Mouse (Mus musculus) gonadal fat pad, adult 2 months (tissue): ENCODE measurements around the gene Atp11b. TPM values are rescaled to one million over a fixed set of nuclear protein-coding genes. Genes with fewer than 3 reads are reported as not detected.

Experiments
- DNase-seq: peaks from one replicate; pipeline ENCODE4 v3.0.0-alpha.2; 2012; ENCODE audit warnings: low read depth
- polyA plus RNA-seq: library from polyadenylated mRNA; depleted of rRNA; stranded (reverse); fragments of >200 nt; gene quantifications from 2 replicates; pipeline ENCODE4 v1.2.3, GENCODE M21; 2012; rRNA removed

The Atp11b gene
- polyA plus RNA-seq, 1 experiment, result 30.6 TPM

DNA sequence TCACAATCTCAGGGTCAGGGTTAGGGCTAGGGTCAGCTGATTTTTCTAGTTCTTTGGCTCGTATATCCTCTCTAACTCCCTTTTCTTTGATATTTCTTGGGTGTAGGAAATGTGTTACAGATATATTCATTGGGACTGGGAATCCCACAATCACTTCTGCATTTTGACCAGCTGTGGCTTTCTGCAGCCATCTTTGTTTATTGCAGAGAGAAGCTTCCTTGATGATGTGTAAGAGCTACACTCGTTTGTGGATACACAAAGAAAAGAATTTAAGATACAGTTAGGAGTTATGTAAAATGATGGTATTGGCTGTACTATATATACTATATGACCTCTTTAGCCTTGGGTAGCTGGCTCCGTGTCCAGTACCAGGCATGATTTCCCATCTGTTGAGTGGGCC lies 25.8 kb downstream of the Atp11b start:
- no peak for DNase-seq

DNA sequence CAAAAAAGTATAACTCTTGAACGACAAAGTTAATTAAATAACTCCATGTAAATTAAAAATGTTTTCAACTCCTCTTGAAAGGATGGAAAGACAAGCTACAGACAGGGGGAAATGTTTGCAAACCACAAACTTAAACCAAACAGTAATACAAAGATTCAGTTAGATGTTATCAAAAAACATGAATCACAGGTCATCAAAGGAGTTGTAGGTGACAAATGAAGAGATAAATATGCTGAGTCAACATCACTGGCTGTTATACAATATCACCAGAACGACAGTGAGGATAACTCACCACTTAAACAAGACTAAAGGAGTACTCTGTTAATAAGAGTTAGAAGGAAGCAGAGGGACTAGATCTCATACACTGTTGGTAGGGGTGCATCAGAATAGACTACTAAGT lies 48.1 kb downstream of the Atp11b start:
- no peak for DNase-seq

DNA sequence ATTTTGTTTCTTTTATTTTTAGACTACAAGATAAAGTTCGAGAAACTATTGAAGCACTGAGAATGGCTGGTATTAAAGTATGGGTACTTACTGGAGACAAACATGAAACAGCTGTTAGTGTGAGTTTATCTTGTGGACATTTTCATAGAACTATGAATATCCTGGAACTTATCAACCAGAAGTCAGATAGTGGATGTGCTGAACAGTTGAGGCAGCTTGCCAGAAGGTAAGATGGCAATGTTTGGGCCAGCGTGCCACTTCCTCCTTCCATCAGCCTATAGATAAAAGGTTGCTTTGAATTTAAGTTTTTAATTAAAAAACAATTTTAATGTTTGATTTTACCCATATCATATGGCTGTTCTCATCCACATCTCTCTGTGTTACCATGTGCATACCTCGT lies 66.0 kb downstream of the Atp11b start:
- no peak for DNase-seq

DNA sequence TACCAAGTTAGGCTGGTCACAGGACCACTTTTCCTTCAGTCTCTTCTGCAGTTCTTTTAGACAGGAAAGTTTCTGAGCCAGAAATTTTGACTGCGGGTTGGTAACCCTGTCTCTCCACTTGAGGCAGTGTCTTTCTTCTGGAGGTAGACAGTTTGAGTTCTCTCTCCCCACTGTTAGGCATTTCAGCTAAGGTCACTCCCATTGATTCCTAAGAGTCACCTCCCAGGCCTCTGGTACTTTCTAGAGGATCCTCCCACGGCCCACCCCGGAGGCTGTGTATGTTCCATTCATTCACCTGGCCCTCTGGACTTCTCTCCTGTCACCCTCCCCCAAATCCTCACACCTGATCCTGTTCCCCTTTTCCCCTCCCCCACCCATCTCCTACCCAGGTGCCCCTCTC lies 68.1 kb downstream of the Atp11b start:
- no peak for DNase-seq

DNA sequence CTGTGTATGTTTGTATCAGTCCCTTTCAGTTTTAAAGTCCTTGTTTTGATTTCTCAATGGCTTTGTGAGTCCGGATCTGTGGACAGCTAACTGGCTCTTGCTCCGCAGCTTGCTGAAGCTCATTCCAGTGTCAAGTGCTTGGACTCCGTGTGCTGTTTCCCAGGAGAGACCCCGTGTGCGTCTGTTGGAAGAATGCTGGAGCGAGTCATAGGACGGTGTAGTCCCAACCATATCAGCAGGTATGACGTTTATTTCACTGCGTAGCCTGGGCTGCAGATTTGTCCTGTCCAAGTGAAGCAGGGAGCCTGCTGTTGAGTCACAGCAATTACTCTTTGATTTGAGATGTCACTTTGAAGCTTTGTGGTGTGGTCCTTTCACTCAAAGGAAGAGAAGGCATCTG lies 95.4 kb downstream of the Atp11b start:
- DNase-seq, result no peak

DNA sequence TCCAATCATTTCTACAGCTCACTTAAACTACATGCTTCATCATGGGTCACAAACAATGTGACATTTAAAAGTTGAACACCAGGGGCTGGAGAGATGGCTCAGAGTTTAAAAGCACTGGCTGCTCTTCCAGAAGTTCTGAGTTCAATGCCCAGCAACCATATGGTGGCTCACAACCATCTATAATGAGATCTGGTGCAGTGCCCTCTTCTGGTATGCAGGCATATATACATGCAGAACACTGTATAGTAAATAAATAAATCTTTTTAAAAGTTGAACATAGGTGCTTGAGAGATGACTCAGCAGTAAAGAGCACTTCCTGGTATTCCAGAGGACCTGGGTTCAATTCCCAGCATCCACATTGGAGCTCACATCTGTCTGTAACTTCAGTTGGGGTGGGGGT lies 129.4 kb downstream of the Atp11b start:
- DNase-seq, result no peak

DNA sequence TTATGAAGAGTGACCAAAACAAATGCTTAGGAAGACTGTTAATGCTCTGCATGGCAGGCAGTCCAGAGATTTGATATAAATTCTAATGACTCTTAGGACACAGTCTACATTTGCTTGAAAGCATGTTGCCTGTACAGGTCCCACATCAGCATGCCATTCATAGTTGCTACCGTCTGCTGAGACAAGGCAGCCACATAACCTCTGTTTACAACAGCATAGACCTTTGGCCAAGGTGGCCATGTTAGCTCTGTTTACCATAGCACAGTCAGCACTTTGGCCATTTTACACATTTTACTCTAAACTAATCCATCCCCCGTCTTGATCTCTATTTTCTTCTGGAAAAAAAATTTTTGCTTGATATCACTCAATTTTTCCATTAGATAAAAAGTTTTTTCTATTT lies 135.6 kb downstream of the Atp11b start:
- DNase-seq, result no peak

DNA sequence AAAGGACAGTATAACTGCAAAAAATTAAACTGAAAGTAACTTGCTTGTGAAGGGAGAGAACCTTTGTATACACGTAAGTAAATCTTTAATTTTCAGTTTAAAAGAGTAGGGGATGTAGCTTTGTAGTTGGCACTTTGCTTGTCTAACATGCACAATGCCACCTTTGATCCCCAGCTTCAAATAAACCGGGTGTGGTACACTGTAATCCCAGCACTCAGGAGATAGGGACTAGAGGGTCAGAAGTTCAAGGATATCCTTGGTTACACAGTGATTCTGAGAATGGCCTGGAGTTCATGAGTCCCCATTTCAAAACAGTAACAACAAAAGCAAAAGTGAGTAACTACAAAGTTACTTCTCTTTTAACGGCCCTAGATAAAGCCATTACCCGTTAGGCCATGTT lies 137.2 kb downstream of the Atp11b start:
- no peak for DNase-seq

DNA sequence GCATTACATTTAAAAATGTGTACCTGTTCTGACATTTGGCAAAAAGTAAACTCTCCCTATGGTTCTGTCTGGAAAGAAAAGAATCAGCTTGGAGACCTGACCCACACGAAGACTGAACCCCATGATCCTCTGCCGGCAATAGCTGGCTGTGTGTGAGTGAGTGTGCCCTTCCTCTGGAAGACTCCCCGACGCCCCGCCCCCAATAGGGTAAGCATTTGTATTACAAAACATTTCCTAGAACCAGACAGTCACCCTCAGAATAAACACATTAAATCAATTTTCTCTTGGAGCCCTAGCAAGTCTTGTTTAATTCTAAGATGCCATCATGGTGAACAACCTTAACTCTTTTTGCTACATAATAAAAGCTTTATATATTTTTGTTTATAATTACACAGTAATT lies 139.2 kb downstream of the Atp11b start:
- DNase-seq, result no peak

DNA sequence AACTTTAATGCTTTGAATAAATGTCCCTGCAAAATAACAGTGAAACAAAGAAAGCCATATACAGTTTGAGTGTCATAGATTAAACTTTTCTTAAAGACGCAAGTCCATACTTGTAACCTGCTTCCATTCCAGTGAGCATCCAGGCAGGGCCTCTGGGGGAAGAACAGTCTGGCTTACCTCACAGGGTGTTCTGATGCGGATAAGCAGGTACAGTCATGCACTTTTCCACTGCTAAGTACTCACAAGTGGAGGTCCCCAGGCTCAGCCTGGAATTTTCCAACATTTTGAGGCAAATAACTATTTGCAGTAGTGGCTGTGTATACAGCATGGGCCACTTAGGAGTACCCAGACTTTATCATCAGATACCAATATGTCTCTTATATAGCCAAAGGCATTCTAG lies 144.0 kb downstream of the Atp11b start:
- DNase-seq, result no peak

DNA sequence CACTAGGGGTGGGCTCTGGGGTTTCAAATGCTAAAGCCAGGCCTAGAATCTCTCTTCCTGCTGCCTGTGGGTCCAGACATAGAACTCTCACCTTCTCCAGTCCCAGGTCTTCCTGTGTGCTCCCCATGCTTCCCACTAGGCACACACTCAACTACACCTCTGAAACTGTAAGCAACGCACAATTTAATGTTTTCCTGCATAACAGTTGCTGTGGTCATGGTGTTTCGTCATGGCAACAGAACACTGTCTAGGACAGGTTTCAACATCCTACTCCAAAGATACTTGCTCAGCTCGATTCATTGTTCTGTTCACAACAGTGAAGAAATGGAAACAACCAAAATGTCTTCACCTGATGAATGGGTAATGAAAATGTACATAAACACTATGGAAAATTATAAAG lies 145.2 kb downstream of the Atp11b start:
- no peak for DNase-seq

DNA sequence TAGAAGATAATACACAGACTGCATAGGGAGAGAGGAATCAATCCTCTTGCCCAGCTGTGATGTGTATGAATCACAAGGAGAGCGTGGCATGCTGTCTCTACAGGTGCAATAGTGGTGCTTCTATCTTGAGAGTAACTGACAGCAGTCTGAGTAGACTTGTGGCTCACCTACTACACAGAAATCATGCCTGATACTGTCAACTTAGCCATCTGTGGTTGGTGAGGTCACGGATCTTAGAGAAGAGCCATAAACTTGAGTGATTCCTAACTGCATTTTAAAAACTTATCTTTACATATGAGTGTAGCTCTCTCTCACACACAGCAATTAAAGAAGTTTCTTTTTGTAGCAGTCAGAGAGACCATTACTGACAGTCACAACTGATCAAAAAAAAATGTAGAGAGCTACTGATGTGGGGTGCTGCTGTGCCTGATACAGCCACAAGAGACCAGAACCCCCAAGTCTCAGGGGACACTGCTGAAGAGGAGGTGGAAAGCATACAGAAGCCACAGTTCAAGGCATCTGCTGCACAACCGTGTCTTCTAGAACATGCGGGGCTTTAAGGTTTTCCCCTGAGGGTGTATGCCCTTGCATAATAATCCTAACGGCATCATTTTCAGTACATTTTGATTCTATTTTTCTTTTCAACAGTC lies 146.8 kb downstream of the Atp11b start:
- no peak for DNase-seq

Other genes starting within 250 kb of the Atp11b start
- gene Dcun1d1, start 183.3 kb downstream of the Atp11b start, polyA plus RNA-seq, result 5.8 and 7.4 TPM in 2 replicates
- gene Mccc1, start 246.6 kb downstream of the Atp11b start, polyA plus RNA-seq, result 40.5 and 40.7 TPM in 2 replicates